Mouse (Mus musculus): ENCODE measurements around the gene Kdm6a.

Kdm6a gene

GRCm38 (mm10) chrX:18162192-18162857, at the start of gene Kdm6a:
TSS of gene Kdm6a (plus strand) at chrX:18162575.
- peak; percentile 98 for DNase-seq (ENCODE audit: low spot score)

- DNase-seq (ENCODE audit: low spot score), result no peak
Measured at GRCm38 (mm10) chrX:18145557-18145956, 16.8 kb upstream of the Kdm6a start, which contains the start of gene Dusp21. TSS of gene Dusp21 (plus strand) at chrX:18145857.

- DNase-seq (ENCODE audit: low spot score), result no peak
Measured at GRCm38 (mm10) chrX:18160734-18161442, 1.5 kb upstream of the Kdm6a start.

GRCm38 (mm10) chrX:18161796-18162191, 581 bp upstream of the Kdm6a start:
- DNase-seq (ENCODE audit: low spot score), result no peak

- peak; percentile 45 for DNase-seq (ENCODE audit: low spot score)
Measured at GRCm38 (mm10) chrX:18162861-18163731, 721 bp downstream of the Kdm6a start.

GRCm38 (mm10) chrX:18163917-18164624, 1.7 kb downstream of the Kdm6a start:
- peak; percentile 6 for DNase-seq (ENCODE audit: low spot score)

- DNase-seq (ENCODE audit: low spot score), result no peak
Measured at GRCm38 (mm10) chrX:18165121-18165520, 2.7 kb downstream of the Kdm6a start.

GRCm38 (mm10) chrX:18166961-18167360, 4.6 kb downstream of the Kdm6a start:
- DNase-seq (ENCODE audit: low spot score), result no peak

- no peak for DNase-seq (ENCODE audit: low spot score)
Measured at GRCm38 (mm10) chrX:18168940-18169339, 6.6 kb downstream of the Kdm6a start.

- DNase-seq (ENCODE audit: low spot score), result no peak
Measured at GRCm38 (mm10) chrX:18174831-18175230, 12.5 kb downstream of the Kdm6a start.

- DNase-seq (ENCODE audit: low spot score), result no peak
Measured at GRCm38 (mm10) chrX:18177803-18178202, 15.4 kb downstream of the Kdm6a start.

GRCm38 (mm10) chrX:18179492-18179891, 17.1 kb downstream of the Kdm6a start:
- DNase-seq (ENCODE audit: low spot score), result no peak

GRCm38 (mm10) chrX:18187203-18187602, 24.8 kb downstream of the Kdm6a start:
- no peak for DNase-seq (ENCODE audit: low spot score)

GRCm38 (mm10) chrX:18188293-18188692, 25.9 kb downstream of the Kdm6a start:
- no peak for DNase-seq (ENCODE audit: low spot score)

GRCm38 (mm10) chrX:18239572-18239971, 77.2 kb downstream of the Kdm6a start:
- no peak for DNase-seq (ENCODE audit: low spot score)

GRCm38 (mm10) chrX:18250621-18251020, 88.2 kb downstream of the Kdm6a start:
- DNase-seq (ENCODE audit: low spot score), result no peak

GRCm38 (mm10) chrX:18254767-18255166, 92.4 kb downstream of the Kdm6a start:
- peak; percentile 8 for DNase-seq (ENCODE audit: low spot score)

GRCm38 (mm10) chrX:18258238-18258809, 95.9 kb downstream of the Kdm6a start:
- no peak for DNase-seq (ENCODE audit: low spot score)

GRCm38 (mm10) chrX:18278561-18278960, 116.2 kb downstream of the Kdm6a start:
- no peak for DNase-seq (ENCODE audit: low spot score)

GRCm38 (mm10) chrX:18280134-18280533, 117.8 kb downstream of the Kdm6a start:
- DNase-seq (ENCODE audit: low spot score), result no peak

Measured in urinary bladder, postnatal 14 days (tissue).